Mouse (Mus musculus) adrenal gland, postnatal 4 days (tissue): ENCODE results near the gene Insrr. TPM values are rescaled to one million over a fixed set of nuclear protein-coding genes. Genes with fewer than 3 reads are reported as not detected.

Source experiments
- DNase-seq, 2 experiments: peaks; one replicate each; pipeline ENCODE4 v3.0.0; 2021 to 2022; ENCODE audit warnings: low spot score in 2 of 2, mixed read lengths in 2 of 2
- long read RNA-seq, 2 experiments: library from polyadenylated mRNA; stranded (forward); transcript quantifications; one replicate each; pipeline ENCODE4 v2.0.0; 2021
- total RNA-seq, 2 experiments: library from RNA; stranded (reverse); gene quantifications; 2 replicates each; pipeline ENCODE4 v1.2.3; 2021

Insrr gene
- 1 to 10 TPM; 2.1 to 5.8 TPM for total RNA-seq
- long read RNA-seq, experiment 1, result 0 reads
- long read RNA-seq, experiment 2, partial matches to known transcripts, result 7 of 9 reads
- long read RNA-seq, experiment 2, other reads (novel, unspliced or antisense), result 2 of 9 reads

GRCm38 (mm10) chr3:87796736-87797334, at the start of gene Insrr:
Gene Insrr, plus strand, starts transcription at chr3:87796951.
- no peak for DNase-seq

- no peak for DNase-seq
Measured at GRCm38 (mm10) chr3:87748431-87748830, 48.3 kb upstream of the Insrr start, which contains the start of gene Lrrc71. Gene Lrrc71, minus strand, starts transcription at chr3:87748625.

- no peak for DNase-seq
Measured at GRCm38 (mm10) chr3:87749036-87749435, 47.7 kb upstream of the Insrr start.

- DNase-seq, result no peak
Measured at GRCm38 (mm10) chr3:87749977-87750376, 46.8 kb upstream of the Insrr start.

GRCm38 (mm10) chr3:87752567-87752966, 44.2 kb upstream of the Insrr start:
- DNase-seq, result no peak

- DNase-seq, result no peak
Measured at GRCm38 (mm10) chr3:87753829-87754228, 42.9 kb upstream of the Insrr start.

- DNase-seq, result peak; percentile 79 to 80
Measured at GRCm38 (mm10) chr3:87755964-87756363, 40.8 kb upstream of the Insrr start.

- no peak for DNase-seq
Measured at GRCm38 (mm10) chr3:87756488-87756887, 40.3 kb upstream of the Insrr start.

- no peak for DNase-seq
Measured at GRCm38 (mm10) chr3:87758641-87759040, 38.1 kb upstream of the Insrr start.

GRCm38 (mm10) chr3:87761408-87762375, 35.1 kb upstream of the Insrr start:
- no peak for DNase-seq

- no peak for DNase-seq
Measured at GRCm38 (mm10) chr3:87763202-87763601, 33.5 kb upstream of the Insrr start.

- peak in 1 of 2 experiments; percentile 47 for DNase-seq
Measured at GRCm38 (mm10) chr3:87763683-87764289, 33.0 kb upstream of the Insrr start.

GRCm38 (mm10) chr3:87764506-87764905, 32.2 kb upstream of the Insrr start:
- no peak for DNase-seq

- peak in 1 of 2 experiments; percentile 33 for DNase-seq
Measured at GRCm38 (mm10) chr3:87765091-87765490, 31.7 kb upstream of the Insrr start.

GRCm38 (mm10) chr3:87765631-87766283, 31.0 kb upstream of the Insrr start:
- no peak for DNase-seq

- DNase-seq, result no peak
Measured at GRCm38 (mm10) chr3:87766284-87766667, 30.5 kb upstream of the Insrr start.

- DNase-seq, result no peak
Measured at GRCm38 (mm10) chr3:87767764-87768163, 29.0 kb upstream of the Insrr start.

GRCm38 (mm10) chr3:87768431-87768830, 28.3 kb upstream of the Insrr start:
- no peak for DNase-seq

- peak; percentile 63 to 76 for DNase-seq
Measured at GRCm38 (mm10) chr3:87768844-87769243, 27.9 kb upstream of the Insrr start.

GRCm38 (mm10) chr3:87769506-87769905, 27.2 kb upstream of the Insrr start:
- DNase-seq, result no peak

- no peak for DNase-seq
Measured at GRCm38 (mm10) chr3:87770280-87770679, 26.5 kb upstream of the Insrr start.
